Mouse (Mus musculus) bone marrow, adult 2 months (tissue): Measurements from ENCODE around the gene Srrm3.

Experiments
- CTCF ChIP-seq: fragments of 200-500 bp; IDR thresholded peaks from 2 replicates; pipeline ENCODE4 v1.5.1; 2011; ENCODE audit warnings: low read length, control low read depth; ENCODE audit not compliant: control insufficient read depth, insufficient read depth
- POLR2A ChIP-seq: fragments of 200-500 bp; IDR thresholded peaks from 2 replicates; pipeline ENCODE4 v1.6.1; 2011; ENCODE audit warnings: low read depth, mild to moderate bottlenecking, control low read depth, low read length, borderline replicate concordance; ENCODE audit not compliant: control insufficient read depth

- no peak for TF ChIP-seq POLR2A
- TF ChIP-seq CTCF: no peak
These were observed 110.8 kb downstream of the Srrm3 start for GRCm38 (mm10) chr5:135917327-135918058.
